8 mouse cellular contexts compared by ENCODE assay signal in the genomic region with DNA sequence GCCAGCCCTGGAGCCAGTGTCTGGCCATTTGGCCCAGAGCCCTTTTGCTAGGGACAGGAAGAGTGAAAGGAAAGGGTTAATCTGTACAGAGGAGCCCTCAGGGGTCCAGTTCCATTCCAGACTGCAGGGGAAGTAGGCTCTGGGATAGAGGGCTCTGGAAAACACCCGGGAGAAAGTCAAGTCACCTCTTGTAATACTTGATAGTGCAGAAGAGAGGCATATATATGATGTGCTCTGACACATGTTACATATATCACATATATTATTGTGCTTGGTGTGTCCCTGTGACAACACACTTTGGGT. TPM values are rescaled to one million over a fixed set of nuclear protein-coding genes. Genes with fewer than 3 reads are reported as not detected.
DNase-seq lines count a peak whose midpoint lies in the region; ATAC-seq lines count a peak whose summit lies in the region.

No protein-coding gene starts in this region.

- H3K27me3 ChIP-seq in forebrain, embryonic 10.5 days (ENCODE audit: poor library complexity, severe bottlenecking): peaks cover 16% of the 10 kb centered on the region
- H3K27me3 ChIP-seq in limb, embryonic 13.5 days: no peaks in the 10 kb centered on the region

- 0% methylated on average over 1 of the region's 1 CpGs for WGBS in forebrain, embryonic 10.5 days
- 0% methylated on average over 1 of the region's 1 CpGs for WGBS in limb, embryonic 13.5 days

- H3K9ac ChIP-seq in limb, embryonic 13.5 days: peak overlapping the region; percentile 53; the same call in 1 of the 2 replicates

- no peaks in the 10 kb centered on the region for H3K36me3 ChIP-seq in forebrain, embryonic 10.5 days (replicated peaks)
- no peaks in the 10 kb centered on the region for H3K36me3 ChIP-seq in limb, embryonic 13.5 days

- H3K9me3 ChIP-seq in forebrain, embryonic 10.5 days: no peaks in the 10 kb centered on the region
- no peaks in the 10 kb centered on the region for H3K9me3 ChIP-seq in limb, embryonic 13.5 days

- DNase-seq in embryo, embryonic 10 days (ENCODE audit: low spot score): peak; percentile 47
- DNase-seq in embryo, embryonic 11 days: no peak
- peak; percentile 66 for DNase-seq in A20 (ENCODE audit: low read depth, low spot score)
- DNase-seq in forebrain, embryonic 10.5 days (ENCODE audit: extremely low spot score, low spot score): no peak
- DNase-seq in retina, postnatal 1 day: peak; percentile 85
- DNase-seq in layer of hippocampus, adult 8-10 months (ENCODE audit: low spot score in 2 of 2): no peak
- DNase-seq in right cerebral cortex, postnatal 14 days: no peak

- peak overlapping the region; percentile 83 for H3K4me2 ChIP-seq in limb, embryonic 13.5 days (replicated peaks)

- ATAC-seq in limb, embryonic 13.5 days (ENCODE audit: low FRiP score, low read depth): peak; percentile 35

- H3K27ac ChIP-seq in forebrain, embryonic 10.5 days: peak overlapping the region; percentile 73
- peak overlapping the region; percentile 55; the same call in 1 of the 2 replicates for H3K27ac ChIP-seq in limb, embryonic 13.5 days

- H3K4me3 ChIP-seq in forebrain, embryonic 10.5 days: peak overlapping the region; percentile 60
- peak overlapping the region; percentile 46 for H3K4me3 ChIP-seq in limb, embryonic 13.5 days

- peaks cover 34% of the 10 kb centered on the region for H3K4me1 ChIP-seq in forebrain, embryonic 10.5 days
- H3K4me1 ChIP-seq in limb, embryonic 13.5 days: peaks cover 32% of the 10 kb centered on the region

RNA-seq across cellular contexts. Expression of gene Hdhd5, which starts 49.5 kb away (rescaled TPM):
- polyA plus RNA-seq in forebrain, embryonic 10.5 days (2016; fragmentation: Nextera tagmentation; extraction: Ambion mirVana): 20.2 and 23.6 TPM in 2 replicates
- 18.6 and 20.3 TPM in 2 replicates for polyA plus RNA-seq in limb, embryonic 13.5 days (2015; fragmentation: Nextera tagmentation; extraction: Ambion mirVana)
- total RNA-seq in layer of hippocampus, adult 8-10 months (2022): 10 to 100 TPM; 32.5 to 39.6 (median 35.5) TPM

Comparison
In these comparisons a context has a peak if more than half of its experiments do, and no peak if none do; other contexts are left out.
1. DNase-seq: peak in embryo, embryonic 10 days (single experiment), A20 (single experiment) and retina, postnatal 1 day (single experiment); none in embryo, embryonic 11 days (single experiment), forebrain, embryonic 10.5 days (single experiment), layer of hippocampus, adult 8-10 months (0 of 2) and right cerebral cortex, postnatal 14 days (single experiment).